Mouse (Mus musculus): ENCODE data around the gene Ino80d.
A peak's percentile ranks its signal among the peaks of the same experiment; 100 is the strongest.
"Not testable (repeated sequence)": the region's sequence is repeated elsewhere in the genome, so short reads cannot be mapped to it uniquely, and the experiment has no call there.

The Ino80d gene

DNA sequence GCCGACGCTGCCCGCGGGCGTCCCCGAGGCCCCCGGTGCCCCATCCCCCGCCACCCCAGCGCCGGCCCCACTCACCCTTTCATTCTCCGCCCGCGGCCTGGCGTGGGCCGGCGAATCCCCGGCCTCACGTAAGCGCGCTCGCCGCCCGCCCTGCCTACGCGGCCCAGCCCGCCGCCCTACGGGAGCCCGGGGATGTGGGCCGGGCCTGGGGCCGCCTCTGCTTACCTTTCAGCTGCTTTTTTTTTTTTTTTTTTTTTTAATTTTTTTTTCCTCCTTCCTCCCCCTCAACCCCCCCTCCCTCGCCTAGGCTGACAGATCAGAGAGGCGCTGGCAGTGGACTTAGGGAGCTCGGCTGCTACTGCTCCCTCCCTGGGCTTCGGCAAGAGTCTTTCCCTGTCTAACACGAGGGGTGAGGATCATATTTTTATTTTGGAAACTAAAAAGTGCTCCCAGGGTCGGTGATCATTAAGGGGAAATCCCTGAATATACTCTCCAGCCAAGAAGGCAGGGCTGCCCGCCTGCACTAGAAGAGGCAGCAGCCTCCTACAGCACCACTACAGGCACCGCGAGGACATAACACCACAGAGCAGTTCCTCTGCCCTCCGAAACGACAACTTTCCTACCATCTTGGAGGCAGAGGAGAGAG is at the start of gene Ino80d:
Gene Ino80d, minus strand, starts transcription at position 532 of the 646 bp plus-strand sequence.
- DNase-seq (ENCODE audit: low read depth, low spot score): peak; percentile 95

DNA sequence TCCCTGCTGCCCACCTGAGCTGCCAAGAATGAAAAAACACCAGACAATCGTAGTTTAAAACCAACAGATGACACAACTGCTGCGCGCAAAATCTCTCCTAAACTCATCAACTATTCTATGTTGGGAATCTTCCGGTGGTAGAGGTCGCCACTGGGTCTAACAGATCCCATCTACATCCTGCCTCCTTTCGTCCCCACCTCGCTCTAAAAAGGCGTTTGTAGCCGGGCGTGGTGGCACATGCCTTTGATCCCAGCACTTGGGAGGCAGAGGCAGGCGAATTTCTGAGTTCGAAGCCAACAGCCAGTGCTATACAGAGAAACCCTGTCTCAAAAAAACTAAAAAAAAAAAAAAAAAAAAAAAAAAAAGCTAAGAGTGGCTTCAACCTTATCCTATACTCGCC is 25.8 kb upstream of the Ino80d start:
- DNase-seq (ENCODE audit: low read depth, low spot score): no peak

DNA sequence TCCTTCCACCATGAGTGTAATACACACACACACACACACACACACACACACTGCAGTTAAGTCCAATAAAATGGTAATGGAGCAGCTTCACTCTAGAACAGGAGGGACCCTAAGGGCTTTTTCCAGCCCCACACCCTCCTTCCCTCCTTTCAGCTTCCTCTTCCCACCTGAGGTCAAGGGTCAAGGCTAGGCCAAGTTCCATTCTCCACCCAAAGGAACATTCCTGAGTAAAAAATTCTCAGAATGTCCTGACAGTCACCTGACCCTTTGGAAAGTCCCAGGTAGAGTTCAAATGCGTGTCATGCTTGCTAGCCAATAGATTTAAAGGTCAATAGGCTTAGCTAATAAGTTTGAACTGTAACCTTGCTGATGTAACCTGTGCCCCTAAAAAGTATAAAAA is 24.1 kb upstream of the Ino80d start:
- DNase-seq (ENCODE audit: low read depth, low spot score): not testable (repeated sequence)

DNA sequence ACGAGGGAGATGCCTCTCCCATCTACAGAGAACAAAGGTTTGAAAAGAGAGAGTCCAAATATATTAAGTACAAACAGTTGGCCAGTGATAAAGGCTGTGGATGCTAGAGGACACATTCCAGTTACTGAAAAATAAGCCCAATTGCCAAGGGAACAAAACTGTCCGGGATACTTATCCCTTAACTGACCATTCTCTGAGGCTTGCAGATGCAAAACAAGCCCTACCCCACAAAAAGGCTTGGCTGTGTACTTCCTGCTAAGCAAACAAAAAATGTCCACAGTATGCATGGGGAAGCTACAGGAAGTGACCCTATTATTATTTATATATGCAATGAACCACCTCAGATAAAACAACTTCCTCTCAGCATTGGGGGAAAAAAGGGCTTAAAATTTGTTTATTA is 23.5 kb upstream of the Ino80d start:
- DNase-seq (ENCODE audit: low read depth, low spot score): no peak

DNA sequence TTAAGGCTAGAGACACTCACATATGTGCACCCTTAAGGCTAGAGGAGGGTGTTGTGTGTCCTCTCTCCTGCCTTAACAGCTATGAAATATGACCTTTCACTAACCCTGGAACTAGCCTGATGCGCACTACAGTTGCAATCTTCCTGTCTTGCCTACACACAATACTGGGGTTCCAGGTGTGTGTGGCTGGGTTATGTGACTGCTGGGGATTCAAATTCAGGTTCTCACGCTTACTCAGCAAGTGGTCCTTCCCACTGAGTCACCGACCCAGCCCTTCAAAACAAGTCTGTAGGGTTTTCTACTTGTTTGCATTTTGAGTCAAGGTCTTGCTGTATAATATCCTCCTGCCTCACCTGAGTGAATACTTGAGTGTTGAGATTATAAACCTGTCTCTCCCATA is 20.1 kb upstream of the Ino80d start:
- no peak for DNase-seq (ENCODE audit: low read depth, low spot score)

DNA sequence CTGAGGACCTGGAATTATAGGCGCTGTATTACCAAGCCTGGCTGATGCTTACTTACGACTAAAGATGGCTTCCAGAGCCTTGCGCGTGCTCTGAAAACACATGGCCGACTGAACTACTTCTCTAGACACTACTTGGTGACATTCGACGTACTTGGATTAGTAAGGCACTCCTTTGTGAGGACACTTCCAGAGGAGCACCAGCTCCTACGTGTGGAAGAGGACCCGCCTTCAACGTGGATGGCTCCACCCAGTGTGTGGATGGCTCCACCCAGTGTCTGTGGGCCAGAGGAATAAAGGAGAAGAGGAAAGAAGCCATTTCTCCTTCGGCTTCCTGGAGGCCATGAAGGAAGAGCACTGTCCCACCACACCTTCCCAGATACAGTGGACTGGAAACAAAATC is 17.3 kb upstream of the Ino80d start:
- DNase-seq (ENCODE audit: low read depth, low spot score): no peak

DNA sequence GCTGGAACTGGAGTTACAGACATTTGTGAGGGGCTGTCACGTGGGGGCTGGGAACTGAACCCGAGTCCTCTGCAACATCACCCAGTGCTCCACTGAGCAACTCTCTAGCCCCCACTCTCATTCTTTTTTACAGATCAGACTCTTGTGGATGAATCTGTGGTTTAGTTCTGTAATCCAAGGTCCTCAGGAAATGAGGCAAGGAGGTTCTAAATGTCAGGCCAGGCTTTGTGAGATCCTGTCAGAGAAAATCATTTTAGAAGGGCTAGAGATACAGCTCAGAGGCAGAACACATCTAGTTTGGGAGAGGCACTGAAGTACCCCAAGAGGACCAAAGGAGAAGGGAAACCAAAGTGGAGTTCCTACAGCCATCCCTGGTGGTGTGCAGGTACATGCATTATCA is 16.4 kb upstream of the Ino80d start:
- no peak for DNase-seq (ENCODE audit: low read depth, low spot score)

DNA sequence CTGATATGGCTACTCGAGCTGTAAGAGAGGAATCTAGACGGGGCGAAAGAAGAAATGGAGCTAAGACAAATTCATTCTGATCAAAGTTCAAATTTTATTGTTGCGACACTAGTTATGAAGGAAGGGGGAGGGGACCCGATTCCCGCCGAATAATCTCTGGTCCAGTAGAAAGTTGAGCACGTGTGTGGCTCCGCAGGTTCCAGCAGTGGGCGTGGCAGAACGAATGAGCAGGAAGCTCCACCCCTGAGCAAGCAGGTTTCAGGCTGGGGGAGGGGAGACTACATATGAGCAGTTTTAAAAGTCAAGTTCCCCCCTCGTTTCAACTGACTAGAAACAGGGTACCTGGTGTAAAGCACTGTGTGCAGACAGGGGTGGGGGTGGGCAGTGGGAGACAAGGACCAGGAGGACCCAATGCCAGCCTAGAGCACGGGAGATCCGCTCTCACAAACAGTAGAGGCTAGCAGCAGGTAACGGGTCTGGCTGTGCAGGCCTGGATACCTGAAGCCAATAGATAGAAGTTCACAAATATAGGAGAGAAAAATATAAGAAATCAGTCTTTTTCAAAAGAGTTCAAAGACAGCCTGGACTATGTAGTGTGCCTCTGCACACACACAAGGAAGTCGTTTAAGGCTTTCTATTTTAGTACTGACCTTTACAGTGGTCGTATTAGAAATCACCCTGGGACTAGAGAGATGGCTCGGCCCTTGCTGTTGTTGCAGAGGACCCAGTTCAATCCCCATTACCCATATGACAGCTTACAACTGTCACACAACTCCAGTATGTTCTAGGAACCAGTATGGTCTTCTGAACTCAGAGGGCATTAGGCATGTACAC is 15.6 kb upstream of the Ino80d start:
- peak; percentile 80 for DNase-seq (ENCODE audit: low read depth, low spot score)

DNA sequence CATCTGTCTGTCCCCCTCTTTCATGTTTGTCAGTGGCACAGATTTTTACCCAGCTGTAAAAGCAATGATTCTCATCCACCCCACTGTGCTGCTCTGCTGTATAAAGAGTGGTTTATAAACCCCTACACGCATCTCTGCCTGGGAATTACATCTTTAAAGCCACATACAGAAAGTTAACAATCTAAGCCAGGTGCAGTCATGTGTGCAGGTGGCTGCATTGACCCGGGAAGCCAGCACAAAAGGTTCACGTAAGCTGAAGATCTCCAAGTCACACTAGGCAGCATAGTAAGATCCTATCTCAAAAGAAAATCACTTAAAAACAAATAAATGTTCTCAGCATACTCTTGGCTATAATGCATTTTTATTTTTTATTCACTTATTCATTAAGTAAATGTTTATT is 14.8 kb upstream of the Ino80d start:
- peak; percentile 55 for DNase-seq (ENCODE audit: low read depth, low spot score)

DNA sequence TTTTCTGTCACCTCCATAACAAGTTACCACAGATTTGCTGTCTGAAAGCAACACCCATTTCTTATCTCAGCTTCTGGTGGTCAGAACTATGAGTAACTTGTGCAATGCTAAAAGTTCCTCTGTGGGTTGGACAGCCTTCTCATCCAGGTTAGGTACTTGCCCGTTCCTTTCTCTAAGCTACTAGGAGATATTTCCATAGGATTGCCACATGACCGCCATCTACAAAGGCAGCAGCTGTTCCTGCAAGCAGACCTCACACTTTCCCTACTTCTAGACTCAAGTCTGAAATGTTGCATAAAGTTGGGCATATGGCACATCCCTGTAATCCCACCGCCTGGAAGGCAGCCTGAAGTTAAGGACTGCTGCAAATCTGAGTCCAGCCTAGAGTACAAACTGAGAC is 11.7 kb upstream of the Ino80d start:
- DNase-seq (ENCODE audit: low read depth, low spot score): no peak

DNA sequence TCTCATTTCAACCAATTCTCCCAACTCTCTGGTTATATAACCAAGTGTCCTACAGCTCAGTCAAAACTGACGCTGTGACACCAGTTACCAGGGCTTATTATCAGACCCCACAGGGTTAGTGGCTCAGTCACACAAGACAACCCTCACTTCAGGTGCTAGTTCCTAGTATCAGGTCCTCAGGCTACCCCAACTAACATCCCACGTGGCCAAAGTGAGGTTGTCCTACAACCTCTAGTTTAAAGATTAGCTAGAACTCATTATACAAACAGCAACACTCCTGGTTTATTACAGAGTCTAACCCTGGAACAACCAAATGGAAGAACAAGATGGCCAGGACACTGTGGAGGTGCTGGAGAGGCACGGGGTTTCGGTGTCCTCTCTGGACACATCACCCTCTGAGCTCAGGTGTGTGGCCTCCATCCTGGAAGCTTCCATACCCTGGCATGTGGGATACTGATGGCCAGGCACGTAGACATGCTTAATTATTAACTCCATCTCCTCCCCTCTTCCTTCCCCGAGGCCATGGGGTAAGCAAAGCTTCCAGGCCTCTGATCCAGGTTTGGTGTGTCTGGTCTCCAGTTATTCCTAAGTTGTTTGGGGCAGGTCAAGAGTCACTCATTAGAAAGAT is 9.5 kb upstream of the Ino80d start:
- DNase-seq (ENCODE audit: low read depth, low spot score): no peak

DNA sequence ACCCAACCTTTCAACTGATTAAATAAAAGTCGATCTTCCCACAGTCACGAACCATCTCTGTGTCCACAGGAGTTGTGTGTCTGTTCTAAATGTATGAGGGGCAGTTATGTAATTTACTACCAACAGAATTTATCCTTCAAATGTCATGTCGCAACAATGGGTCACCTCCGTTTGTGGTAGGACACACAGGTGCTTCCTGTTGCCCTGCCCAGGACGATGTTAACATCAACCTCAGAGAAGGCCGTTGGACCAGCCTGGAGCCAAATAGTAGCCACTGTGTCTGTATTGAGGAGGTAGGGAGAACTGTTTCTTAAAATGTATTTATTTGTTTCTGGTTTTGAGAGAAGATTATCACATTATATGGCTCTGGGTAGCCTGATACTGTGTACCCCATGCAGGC is 7.5 kb upstream of the Ino80d start:
- no peak for DNase-seq (ENCODE audit: low read depth, low spot score)

DNA sequence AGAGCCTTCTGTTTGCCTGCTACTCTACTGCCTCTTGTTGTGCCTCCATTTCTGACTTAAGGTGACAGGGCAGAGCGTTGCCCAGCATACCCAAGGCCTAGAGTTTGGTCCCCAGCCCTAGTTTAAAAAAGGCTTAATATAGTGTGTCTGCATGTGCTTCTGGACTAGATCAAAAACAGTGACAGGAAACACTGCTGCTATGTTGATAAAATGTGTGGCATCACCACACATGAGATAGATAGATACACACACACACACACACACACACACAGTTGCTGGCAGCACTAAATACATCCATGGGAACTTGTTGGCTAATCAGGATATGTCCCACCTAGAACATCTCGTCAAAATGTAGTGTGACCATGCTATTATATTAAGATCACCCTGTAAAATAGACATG is 5.9 kb upstream of the Ino80d start:
- DNase-seq (ENCODE audit: low read depth, low spot score): no peak

DNA sequence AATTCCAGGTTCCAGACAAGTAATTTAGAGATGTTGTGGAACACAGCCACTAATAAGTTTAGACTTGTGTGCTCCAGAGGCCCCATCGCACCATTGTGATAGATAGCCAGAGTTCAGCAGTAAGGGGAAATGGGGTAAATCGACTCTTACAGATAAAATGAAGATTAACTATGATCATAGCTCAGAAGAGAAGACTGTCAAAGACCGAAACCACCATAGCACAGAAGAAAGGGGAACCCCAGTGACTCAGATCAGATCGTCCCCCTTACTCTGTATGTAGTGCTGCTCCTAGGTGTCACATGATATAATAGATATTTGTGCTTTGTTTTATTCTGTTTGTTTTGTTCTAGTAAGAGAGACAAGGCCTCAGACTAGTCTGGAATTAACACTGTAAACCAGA is 5.2 kb upstream of the Ino80d start:
- DNase-seq (ENCODE audit: low read depth, low spot score): peak; percentile 76

DNA sequence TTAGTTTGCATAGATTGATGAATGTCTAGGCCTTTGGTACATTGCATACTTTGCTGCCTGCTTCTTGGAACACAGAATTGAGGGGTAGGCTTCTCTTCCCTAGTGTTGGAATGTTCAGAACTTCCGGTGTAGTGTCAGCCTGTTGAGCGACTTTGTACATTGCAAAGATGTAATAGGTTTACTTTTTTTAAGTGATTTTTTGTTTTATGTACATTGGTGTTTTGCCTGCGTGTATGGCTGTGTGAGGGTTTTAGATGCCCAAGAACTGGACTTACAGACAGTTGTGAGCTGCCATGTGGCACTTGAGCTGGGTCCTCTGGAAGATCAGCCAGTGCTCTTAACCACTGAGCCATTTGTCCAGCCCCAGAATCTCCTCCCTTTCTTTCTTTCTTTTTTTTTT is 1.1 kb upstream of the Ino80d start:
- peak; percentile 59 for DNase-seq (ENCODE audit: low read depth, low spot score)

DNA sequence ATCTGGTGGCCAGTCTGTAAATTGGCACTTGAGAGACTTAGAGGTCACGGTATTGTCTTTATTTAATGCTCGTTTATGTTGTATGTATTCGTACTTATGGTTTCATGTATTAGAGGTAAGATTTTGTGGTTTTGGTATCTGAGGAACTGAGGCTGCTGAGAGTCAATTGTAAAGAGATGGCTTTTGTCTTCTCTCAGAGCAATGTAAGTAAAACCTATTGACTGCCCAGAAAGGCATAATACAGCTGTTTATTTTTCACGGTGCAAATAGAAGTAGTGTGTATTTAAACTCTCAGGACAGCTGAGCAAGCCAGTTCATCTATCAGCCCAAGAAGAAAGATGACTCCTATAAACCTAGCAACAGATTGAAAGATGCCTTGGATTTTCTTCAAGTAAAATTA is 629 bp upstream of the Ino80d start:
- peak; percentile 68 for DNase-seq (ENCODE audit: low read depth, low spot score)

DNA sequence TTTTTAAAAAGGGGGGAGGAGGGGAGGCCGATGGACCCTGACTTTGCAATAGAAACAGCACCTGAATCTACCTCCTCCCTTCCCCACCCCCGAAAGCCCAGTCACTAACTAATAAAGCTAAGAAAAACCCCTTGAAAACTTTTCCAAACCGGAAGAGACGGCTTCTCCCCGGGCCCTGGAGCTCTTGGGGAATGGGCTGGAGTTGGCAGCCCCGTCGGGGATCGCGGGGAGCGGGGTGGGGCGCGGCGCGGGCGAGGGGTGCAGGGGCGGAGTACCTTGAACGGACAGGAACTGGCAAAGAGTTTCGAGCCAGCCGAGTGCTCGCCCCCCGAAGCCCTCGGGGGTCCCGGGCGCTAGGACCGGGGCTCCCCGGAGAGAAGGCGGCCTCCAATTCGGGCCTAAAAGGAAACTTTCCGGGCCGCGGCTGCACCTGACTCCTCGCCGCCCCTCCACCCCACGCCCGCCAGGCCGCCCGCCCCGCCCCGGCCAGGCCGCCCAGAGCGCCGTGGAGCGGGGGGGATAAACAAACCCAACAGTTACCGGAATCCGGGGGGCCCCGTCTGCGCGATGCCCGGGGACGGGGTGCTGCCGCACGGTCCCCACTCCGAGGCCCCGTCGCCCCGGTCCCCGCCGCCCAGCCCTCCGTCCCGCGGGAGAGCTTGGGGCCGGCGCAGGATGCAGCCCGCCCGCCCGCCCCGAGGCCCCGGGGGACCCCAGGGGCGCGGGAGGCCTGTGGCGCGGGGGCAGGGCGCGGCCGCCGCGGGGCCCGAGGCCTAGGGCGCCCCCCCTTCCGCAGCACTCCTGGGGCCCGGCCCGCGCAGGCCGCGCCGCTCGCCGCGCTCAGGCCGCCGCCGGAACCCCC is 962 bp downstream of the Ino80d start:
- peak; percentile 74 for DNase-seq (ENCODE audit: low read depth, low spot score)

DNA sequence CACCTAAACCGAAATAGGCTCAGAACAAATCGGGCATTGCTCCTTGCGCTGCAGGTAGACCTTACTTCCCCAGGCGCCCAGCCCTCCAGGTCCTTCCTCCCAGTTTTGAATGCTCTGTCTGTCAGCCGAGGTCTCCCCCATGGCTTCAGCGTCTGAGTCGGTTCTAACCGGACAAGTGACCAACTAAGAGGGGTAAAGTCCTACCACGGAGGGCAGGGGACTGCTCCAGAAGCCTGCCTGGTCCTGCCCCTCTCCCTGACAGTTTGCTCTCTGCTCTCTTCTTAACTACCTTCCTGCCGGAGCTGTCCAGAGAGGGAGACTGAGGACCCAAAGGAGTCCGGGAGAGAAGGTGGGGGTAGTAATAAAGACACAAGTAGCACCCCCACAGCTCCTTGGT is 1.6 kb downstream of the Ino80d start:
- DNase-seq (ENCODE audit: low read depth, low spot score): peak; percentile 79

DNA sequence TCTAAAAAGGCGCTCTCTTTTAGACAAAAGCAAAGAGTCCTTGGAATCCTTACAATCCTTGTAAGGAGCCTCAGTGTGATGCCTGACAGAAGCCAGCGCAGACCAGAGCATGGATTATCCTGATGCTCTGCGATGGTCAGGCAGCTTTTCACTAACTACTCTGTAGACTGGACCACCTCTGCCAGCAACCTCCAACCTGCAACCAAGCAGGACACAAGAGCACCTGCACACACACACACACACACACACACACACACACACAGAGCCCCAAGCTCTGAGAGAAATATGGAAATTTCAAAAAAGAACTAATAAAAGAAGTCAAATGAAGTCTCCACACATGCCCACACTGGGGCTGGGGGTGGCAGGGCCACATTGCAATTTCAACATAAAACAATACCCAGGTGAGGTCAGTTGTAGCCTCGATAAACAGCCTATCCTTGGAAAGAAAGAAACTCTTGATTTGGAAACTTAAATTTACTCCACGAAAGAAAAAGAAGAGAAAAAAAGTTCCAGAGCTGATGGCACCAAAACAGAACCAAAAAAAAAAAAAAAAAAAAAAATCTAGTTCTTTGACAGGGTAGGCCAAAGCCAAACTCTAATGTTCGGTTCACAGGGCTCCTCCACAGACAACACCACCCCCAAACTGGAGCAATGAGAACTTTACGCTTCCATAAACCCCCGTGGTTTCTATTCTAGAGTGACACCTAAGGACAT is 2.2 kb downstream of the Ino80d start:
- DNase-seq (ENCODE audit: low read depth, low spot score): peak; percentile 58

DNA sequence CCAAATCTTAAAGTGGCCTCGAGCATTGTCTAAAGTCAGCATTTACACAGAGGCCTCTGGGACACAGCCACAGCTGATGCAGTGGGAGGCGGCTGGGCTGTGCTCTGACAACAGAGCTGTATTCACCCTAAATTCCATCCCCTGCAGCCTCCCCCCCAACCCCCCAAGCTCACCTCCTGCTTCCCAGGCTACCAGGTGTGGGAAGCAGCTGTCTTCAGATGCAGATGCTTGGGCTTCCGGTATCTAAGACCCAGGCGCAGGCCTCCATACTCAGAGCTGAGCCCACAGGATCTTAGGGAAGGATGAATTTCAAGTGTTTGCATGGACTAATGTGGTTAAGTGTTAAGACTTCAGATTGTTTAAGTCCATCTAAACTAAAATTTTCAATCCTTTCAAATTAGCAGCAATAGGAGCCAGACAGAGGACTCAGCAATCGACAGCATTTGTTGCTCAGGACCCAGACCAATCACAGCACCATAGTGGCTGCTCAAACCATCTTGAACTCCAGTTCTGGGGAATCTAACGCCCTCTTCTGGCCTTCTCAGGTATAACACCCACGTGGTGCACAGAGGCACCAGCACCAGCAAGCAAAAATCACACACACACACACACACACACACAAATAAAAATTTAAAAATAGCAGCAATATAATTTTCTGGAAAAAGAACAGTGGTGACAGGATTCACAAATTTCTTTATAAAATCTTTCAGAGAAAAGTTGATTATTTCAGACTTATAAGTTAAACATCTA is 3.8 kb downstream of the Ino80d start:
- DNase-seq (ENCODE audit: low read depth, low spot score): peak; percentile 77
